Mouse (Mus musculus): ENCODE data around the gene Hip1. TPM values are rescaled to one million over a fixed set of nuclear protein-coding genes. Genes with fewer than 3 reads are reported as not detected.

The Hip1 gene
- total and polyA plus RNA-seq, 2 experiments from 2014 or later, result 26.9 to 110 TPM

- H3K4me2 ChIP-seq (ENCODE audit: low read depth, low read length), result no peak overlapping the region
- 9% methylated on average over 2 of the region's 2 CpGs for WGBS
- no peaks in the 10 kb centered on the region for H3K36me3 ChIP-seq (ENCODE audit: insufficient read depth, low read length)
- no peaks in the 10 kb centered on the region for H3K4me1 ChIP-seq (ENCODE audit: insufficient read depth, low read length)
- H3K27me3 ChIP-seq (ENCODE audit: insufficient read depth, low read length), result no peaks in the 10 kb centered on the region
- no peak overlapping the region for H3K9ac ChIP-seq (replicated peaks; ENCODE audit: low read length)
- H3K27ac ChIP-seq, result no peak overlapping the region
- no peaks in the 10 kb centered on the region for H3K9me3 ChIP-seq (ENCODE audit: low read length)
- TF ChIP-seq CTCF (IDR thresholded peaks at IDR 0.05; ENCODE audit: low read depth), result peak; percentile 97
- ATAC-seq, result peak; percentile 58; the same call in 1 of the 2 replicates
- no peak overlapping the region for H3K4me3 ChIP-seq (ENCODE audit: low read length)
- DNase-seq (ENCODE audit: low spot score), result peak; percentile 91
Measured at GRCm38 (mm10) chr5:135400244-135400643, 144.7 kb downstream of the Hip1 start.

GRCm38 (mm10) chr5:135399382-135399781 is 145.5 kb downstream of the Hip1 start:
- WGBS, result 81% methylated on average over 6 of the region's 6 CpGs
- Histone ChIP-seq H3K27me3 (ENCODE audit: insufficient read depth, low read length) (no peaks in the 10 kb centered on the region), H3K4me2 (ENCODE audit: low read depth, low read length) (no peak overlapping the region), H3K36me3 (ENCODE audit: insufficient read depth, low read length) (no peaks in the 10 kb centered on the region), H3K9me3 (ENCODE audit: low read length) (no peaks in the 10 kb centered on the region), H3K4me1 (ENCODE audit: insufficient read depth, low read length) (no peaks in the 10 kb centered on the region), H3K27ac (no peak overlapping the region), H3K9ac (replicated peaks; ENCODE audit: low read length) (no peak overlapping the region), H3K4me3 (ENCODE audit: low read length) (no peak overlapping the region)
- ATAC-seq (no peak), DNase-seq (ENCODE audit: low spot score) (no peak)
- no peak for TF ChIP-seq CTCF (IDR thresholded peaks at IDR 0.05; ENCODE audit: low read depth)

GRCm38 (mm10) chr5:135395826-135396225 is 149.1 kb downstream of the Hip1 start:
- WGBS, result 55% methylated on average over 5 of the region's 5 CpGs
- no peak overlapping the region for H3K9ac ChIP-seq (replicated peaks; ENCODE audit: low read length)
- H3K4me2 ChIP-seq (ENCODE audit: low read depth, low read length), result no peak overlapping the region
- H3K4me1 ChIP-seq (ENCODE audit: insufficient read depth, low read length), result 0 out of 2 replicates have a peak, but pooled peaks cover 5% of the 10 kb centered on the region
- peaks cover 14% of the 10 kb centered on the region for H3K36me3 ChIP-seq (ENCODE audit: insufficient read depth, low read length)
- ATAC-seq (no peak), DNase-seq (ENCODE audit: low spot score) (peak; percentile 69)
- H3K27me3 ChIP-seq (ENCODE audit: insufficient read depth, low read length), result no peaks in the 10 kb centered on the region
- peak; percentile 80 for TF ChIP-seq CTCF (IDR thresholded peaks at IDR 0.05; ENCODE audit: low read depth)
- H3K27ac ChIP-seq, result no peak overlapping the region
- no peak overlapping the region for H3K4me3 ChIP-seq (ENCODE audit: low read length)
- H3K9me3 ChIP-seq (ENCODE audit: low read length), result no peaks in the 10 kb centered on the region

GRCm38 (mm10) chr5:135394004-135394823 is 150.7 kb downstream of the Hip1 start, which contains the start of gene Pom121:
TSS of gene Pom121 (minus strand) at chr5:135394546.
- peak; percentile 96 for DNase-seq (ENCODE audit: low spot score)
- WGBS, result under 1% methylated on average over 97 of the region's 110 CpGs
- Histone ChIP-seq H3K4me3 (ENCODE audit: low read length) (peak within 1 kb of the TSS; percentile 87), H3K36me3 (ENCODE audit: insufficient read depth, low read length) (peaks cover 27% of the 10 kb centered on the region), H3K9ac (replicated peaks; ENCODE audit: low read length) (peak within 1 kb of the TSS; percentile 92), H3K27me3 (ENCODE audit: insufficient read depth, low read length) (no peaks in the 10 kb centered on the region), H3K4me2 (ENCODE audit: low read depth, low read length) (peak within 1 kb of the TSS; percentile 61), H3K27ac (peak within 1 kb of the TSS; percentile 83), H3K9me3 (ENCODE audit: low read length) (no peaks in the 10 kb centered on the region), H3K4me1 (ENCODE audit: insufficient read depth, low read length) (0 out of 2 replicates have a peak, but pooled peaks cover 5% of the 10 kb centered on the region)
- peak; percentile 92 for ATAC-seq
- TF ChIP-seq CTCF (IDR thresholded peaks at IDR 0.05; ENCODE audit: low read depth), result no peak

GRCm38 (mm10) chr5:135383771-135384170 is 161.1 kb downstream of the Hip1 start:
- TF ChIP-seq CTCF (IDR thresholded peaks at IDR 0.05; ENCODE audit: low read depth), result peak; percentile 19; the same call in 1 of the 2 replicates
- no peaks in the 10 kb centered on the region for H3K4me1 ChIP-seq (ENCODE audit: insufficient read depth, low read length)
- H3K9ac ChIP-seq (replicated peaks; ENCODE audit: low read length), result no peak overlapping the region
- H3K4me2 ChIP-seq (ENCODE audit: low read depth, low read length), result no peak overlapping the region
- DNase-seq (ENCODE audit: low spot score) (no peak), ATAC-seq (no peak)
- peaks cover 91% of the 10 kb centered on the region for H3K36me3 ChIP-seq (ENCODE audit: insufficient read depth, low read length)
- no peaks in the 10 kb centered on the region for H3K9me3 ChIP-seq (ENCODE audit: low read length)
- no peak overlapping the region for H3K4me3 ChIP-seq (ENCODE audit: low read length)
- 80% methylated on average over 10 of the region's 10 CpGs for WGBS
- H3K27me3 ChIP-seq (ENCODE audit: insufficient read depth, low read length), result no peaks in the 10 kb centered on the region
- H3K27ac ChIP-seq, result no peak overlapping the region

- ATAC-seq (no peak), DNase-seq (ENCODE audit: low spot score) (no peak)
- Histone ChIP-seq H3K4me3 (ENCODE audit: low read length) (no peak overlapping the region), H3K9ac (replicated peaks; ENCODE audit: low read length) (no peak overlapping the region), H3K4me2 (ENCODE audit: low read depth, low read length) (no peak overlapping the region), H3K27me3 (ENCODE audit: insufficient read depth, low read length) (no peaks in the 10 kb centered on the region), H3K9me3 (ENCODE audit: low read length) (no peaks in the 10 kb centered on the region), H3K36me3 (ENCODE audit: insufficient read depth, low read length) (peaks cover 89% of the 10 kb centered on the region), H3K27ac (no peak overlapping the region), H3K4me1 (ENCODE audit: insufficient read depth, low read length) (no peaks in the 10 kb centered on the region)
- WGBS, result 92% methylated on average over 7 of the region's 7 CpGs
- TF ChIP-seq CTCF (IDR thresholded peaks at IDR 0.05; ENCODE audit: low read depth), result no peak
Measured at GRCm38 (mm10) chr5:135382746-135383145, 162.2 kb downstream of the Hip1 start.

All from hindbrain, postnatal 0 days (tissue).